Mouse (Mus musculus) lung, postnatal 4 days (tissue): ENCODE data around the gene Map3k12.

Experiments
- DNase-seq, 2 experiments: peaks; one replicate each; pipeline ENCODE4 v3.0.0; 2021

Gene Map3k12

DNA sequence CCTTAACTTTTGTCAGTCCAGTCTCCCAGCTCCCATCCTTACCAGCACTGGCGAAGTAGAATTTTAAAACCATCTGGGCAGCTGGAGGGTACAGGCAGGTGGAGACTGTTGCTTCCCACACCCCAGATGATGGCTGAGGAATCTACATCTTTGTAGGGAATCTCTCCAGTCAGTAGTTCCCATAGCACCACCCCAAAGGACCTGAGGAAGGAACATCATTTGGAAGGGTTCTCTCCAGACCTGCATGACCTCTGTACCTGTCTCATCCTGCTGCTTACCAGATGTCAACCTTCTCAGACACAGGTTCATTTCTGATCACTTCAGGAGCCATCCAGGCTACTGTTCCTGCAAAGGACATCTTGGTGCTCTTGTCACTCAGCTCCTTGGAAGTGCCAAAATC lies 13.4 kb downstream of the Map3k12 start, which contains the start of gene Gm10337:
Gm10337 (plus strand) TSS at position 276 of the 400 bp plus-strand sequence.
- DNase-seq, result no peak

- DNase-seq, result no peak
Observed at GRCm38 (mm10) chr15:102502254-102502840, 14.5 kb downstream of the Map3k12 start.

DNA sequence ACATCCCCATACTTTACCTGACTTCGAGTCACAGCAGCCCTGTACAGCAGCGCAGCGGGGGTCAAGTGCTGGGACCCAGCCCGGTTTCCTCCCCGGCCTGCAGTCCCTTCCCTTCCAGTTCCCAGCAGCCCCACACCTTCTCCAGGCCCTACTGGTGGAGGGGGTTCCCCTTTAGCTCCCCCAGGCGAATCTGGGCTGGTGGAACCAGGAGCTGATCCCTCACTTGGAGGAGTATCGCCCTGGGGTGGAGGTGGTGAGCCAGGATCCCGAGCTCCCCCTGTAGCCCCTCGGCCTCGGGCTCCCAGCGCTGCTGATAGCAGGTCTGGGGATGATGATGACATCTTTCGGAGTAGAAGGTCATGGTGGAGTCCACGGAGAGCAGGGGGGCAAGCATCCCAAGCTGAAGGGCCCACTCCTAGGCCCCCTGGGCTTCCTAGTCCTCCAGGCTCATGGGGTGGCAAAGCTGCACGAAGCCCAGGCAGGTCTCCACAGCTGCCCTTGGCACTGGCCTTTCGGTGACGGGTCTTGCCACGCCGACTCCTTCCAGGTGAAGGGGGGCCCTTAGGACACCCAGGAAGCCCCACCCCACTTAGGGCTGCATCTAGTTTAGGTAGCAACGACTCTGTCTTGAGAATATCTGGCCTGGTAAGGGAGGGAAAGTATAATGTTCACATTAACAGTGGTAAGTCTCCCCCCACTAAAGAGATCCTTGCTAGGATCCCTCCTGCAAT lies 15.6 kb downstream of the Map3k12 start:
- DNase-seq, result no peak

- no peak for DNase-seq
Observed at GRCm38 (mm10) chr15:102500479-102500878, 16.4 kb downstream of the Map3k12 start.

DNA sequence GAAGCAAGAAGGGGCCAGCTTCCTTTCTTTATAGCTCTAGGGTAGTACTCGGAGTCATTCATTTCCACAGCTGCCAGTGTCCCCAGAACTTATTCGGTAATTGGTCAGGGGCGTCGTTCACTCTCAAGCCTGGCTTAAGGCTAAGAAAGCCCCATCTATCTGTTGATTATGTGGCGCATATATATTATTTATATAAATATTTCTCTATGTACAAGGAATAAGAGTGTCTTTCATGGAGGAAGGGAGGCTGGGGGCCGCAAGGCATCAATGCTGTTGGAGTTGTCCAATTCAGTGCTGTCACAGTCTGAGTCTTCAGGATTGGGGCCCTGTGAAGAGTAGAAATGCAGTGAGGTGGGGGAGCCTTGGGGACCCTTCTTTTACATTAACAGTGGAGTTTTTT lies 17.0 kb downstream of the Map3k12 start:
- DNase-seq, result no peak

DNA sequence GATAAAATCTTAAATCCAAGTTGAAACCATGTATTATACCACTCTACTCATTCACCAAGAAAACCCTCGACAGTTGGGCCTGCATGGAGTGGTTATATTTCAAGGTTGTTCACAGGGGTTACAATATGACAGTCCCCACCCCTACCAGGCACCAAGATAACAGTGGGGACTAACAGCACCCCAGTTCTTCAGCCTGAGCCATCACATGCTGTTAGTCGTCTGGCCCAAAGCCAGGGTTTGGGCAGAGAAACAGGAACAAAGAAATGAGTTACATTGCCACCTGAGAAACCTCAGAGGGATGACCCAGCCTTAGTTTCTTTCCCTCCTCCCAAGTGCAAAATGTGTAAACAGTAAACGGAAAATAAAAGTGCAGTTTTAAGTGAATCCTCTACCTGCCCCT lies 17.5 kb downstream of the Map3k12 start:
- DNase-seq, result no peak

GRCm38 (mm10) chr15:102498322-102498721 lies 18.5 kb downstream of the Map3k12 start:
- DNase-seq, result no peak

GRCm38 (mm10) chr15:102487664-102488063 lies 29.2 kb downstream of the Map3k12 start:
- DNase-seq, result no peak

GRCm38 (mm10) chr15:102485853-102486252 lies 31.0 kb downstream of the Map3k12 start:
- no peak for DNase-seq

GRCm38 (mm10) chr15:102483136-102483535 lies 33.7 kb downstream of the Map3k12 start:
- DNase-seq, result no peak

DNA sequence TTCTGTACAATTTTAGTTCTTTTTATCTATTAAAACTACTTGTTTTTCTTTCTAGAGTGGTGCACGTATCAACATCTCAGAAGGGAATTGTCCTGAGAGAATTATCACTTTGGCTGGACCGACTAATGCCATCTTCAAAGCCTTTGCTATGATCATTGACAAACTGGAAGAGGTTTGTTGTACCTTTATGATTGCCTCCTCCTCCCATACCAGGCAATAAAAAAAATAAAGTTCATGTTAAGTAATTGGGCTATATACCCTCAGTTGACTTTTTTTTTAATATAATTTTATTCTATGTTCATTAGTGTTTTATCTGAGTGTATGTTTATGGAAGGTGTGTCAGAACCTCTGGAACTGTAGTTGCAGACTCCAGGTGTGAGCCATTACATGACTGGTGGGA lies 42.3 kb downstream of the Map3k12 start:
- no peak for DNase-seq

- no peak for DNase-seq
Observed at GRCm38 (mm10) chr15:102473246-102473645, 43.6 kb downstream of the Map3k12 start.

DNA sequence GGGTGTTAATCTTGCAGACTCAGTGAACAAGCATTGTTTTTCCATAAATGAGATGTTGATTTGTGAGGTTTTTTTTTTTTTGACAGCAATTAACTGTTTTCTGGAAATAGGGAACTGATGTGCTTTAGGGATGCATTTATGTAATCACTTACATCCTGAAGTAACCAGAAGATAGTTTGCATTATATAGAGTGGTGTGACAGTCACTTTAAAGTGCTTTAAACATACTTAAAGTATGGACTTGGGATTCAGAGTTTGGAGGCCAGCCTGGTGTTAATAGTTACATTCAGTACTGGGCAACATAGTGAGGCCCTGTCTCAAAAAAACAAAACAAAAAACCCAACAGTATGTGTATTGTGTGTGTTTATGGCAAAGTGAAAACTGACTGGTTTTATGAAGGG lies 45.1 kb downstream of the Map3k12 start:
- no peak for DNase-seq

DNA sequence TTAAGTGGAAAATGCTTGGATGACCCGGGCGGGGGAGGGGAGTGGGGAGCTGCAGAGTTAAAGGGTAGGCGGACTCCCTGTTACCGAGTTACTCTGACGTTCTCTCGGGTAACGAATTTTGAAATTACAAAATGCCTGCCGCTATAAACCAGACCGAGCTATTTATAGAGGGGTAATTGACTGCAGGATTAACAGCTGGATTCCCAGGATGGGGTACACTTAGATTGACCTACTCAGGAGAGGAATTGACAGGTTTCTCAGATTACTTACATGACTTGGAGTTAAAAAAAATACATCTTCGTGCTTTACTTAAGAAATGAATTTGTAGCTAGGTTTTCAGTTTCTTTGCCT lies 45.6 kb downstream of the Map3k12 start:
- DNase-seq, result no peak

GRCm38 (mm10) chr15:102470605-102471294 lies 46.1 kb downstream of the Map3k12 start:
- DNase-seq, result peak; percentile 87 to 91

- peak; percentile 96 to 99 for DNase-seq
Observed at GRCm38 (mm10) chr15:102470183-102470604, 46.7 kb downstream of the Map3k12 start, which contains the start of gene Pcbp2. Gene Pcbp2 (plus strand): TSS chr15:102470539.

DNA sequence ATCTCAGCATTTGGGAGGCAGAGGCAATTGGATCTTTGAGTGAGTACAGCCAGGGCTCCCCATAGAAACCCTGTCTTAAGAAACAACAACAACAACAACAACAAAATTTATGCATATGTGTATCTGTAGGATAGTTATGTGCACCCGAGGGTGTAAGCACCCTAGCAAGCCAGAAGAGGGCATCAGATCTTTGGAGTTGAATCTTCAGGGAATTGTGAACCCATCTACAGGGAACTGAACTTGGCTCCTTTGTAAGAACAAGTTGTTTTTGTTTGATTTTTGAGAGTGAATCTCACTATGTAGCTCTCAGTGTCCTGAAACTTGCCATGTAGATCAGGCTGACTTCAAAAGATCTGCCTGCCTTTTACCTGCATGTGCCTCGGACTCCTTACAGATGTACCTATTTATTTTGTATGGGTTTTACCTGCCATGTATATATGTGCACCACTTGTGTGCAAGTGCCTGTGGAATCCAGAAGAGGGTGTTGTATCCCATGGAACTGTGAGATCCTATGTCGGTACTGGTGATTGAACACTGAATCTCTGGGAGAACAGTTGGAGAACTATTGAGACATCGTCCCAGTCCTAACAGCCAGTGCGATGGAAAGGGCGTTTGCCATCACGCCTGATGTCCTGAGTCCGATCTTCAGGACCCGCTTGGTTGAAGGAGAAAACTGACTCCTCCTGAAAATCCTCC lies 48.0 kb downstream of the Map3k12 start:
- DNase-seq, result no peak

DNA sequence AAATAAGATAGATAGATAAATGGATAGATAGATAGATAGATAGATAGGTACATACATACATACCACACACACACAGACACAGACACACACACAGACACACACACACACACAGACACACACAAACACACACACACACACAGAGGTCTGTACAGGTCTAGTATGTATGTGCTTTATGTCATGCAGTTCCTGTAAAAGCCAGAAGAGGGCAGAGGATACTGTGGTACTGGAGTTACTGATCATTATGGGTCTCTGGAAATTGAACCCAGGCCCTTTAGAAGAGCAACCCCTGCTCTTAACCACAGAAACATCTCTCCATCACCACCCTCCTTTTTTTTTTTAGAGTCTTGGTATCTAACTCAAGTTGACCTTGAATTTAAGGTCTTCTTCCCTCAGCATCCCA lies 53.2 kb downstream of the Map3k12 start:
- no peak for DNase-seq

- no peak for DNase-seq
Observed at GRCm38 (mm10) chr15:102461430-102462075, 55.3 kb downstream of the Map3k12 start.

DNA sequence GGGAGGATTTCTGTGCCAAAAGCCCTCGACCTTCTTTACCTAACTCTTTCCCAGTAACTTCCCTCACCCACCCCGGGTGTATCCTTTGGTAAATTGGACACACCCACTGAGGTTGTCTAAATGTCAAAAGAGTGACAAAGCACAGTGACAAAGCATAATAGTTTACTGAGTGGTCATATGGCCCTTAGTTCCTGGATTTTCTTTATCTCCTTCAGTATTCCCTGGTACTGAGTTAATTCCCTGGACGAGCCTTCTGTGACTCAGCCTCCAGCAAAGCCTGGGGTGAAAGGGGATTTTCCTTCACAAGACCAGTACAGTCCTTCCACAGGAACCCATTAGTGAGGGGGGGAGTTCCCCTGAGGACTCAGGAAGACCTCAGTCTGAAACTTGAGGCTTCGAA lies 55.9 kb downstream of the Map3k12 start:
- DNase-seq, result no peak

GRCm38 (mm10) chr15:102460409-102460808 lies 56.5 kb downstream of the Map3k12 start:
- DNase-seq, result no peak

GRCm38 (mm10) chr15:102459847-102460246 lies 57.0 kb downstream of the Map3k12 start:
- no peak for DNase-seq

DNA sequence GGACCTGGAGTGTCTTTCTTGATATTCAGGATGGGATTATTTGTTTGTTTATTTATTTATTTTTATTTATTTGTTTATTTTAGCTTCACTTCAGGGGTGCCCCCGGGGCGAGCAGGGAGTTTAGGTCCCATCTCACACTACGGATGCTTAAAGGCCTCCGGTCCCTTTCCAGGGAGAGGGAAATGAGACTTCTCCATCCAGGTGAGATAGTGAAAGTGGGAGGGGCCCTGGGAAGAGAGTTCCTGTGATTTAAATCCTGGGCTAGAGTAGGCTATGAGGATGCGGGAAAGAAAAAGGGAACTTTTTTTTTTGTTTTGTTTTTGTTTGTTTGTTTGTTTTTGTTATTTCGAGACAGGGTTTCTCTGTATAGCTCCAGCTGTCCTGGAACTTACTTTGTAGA lies 57.5 kb downstream of the Map3k12 start:
- no peak for DNase-seq
